Mouse (Mus musculus): ENCODE measurements around the gene Nagpa. TPM values are rescaled to one million over a fixed set of nuclear protein-coding genes. Genes with fewer than 3 reads are reported as not detected.

The Nagpa gene
- 24.5 and 29.6 TPM in 2 replicates for total RNA-seq (2023)

GRCm38 (mm10) chr16:5203668-5204433, at the start of gene Nagpa:
TSS of gene Nagpa (minus strand) at chr16:5204012.

DNA sequence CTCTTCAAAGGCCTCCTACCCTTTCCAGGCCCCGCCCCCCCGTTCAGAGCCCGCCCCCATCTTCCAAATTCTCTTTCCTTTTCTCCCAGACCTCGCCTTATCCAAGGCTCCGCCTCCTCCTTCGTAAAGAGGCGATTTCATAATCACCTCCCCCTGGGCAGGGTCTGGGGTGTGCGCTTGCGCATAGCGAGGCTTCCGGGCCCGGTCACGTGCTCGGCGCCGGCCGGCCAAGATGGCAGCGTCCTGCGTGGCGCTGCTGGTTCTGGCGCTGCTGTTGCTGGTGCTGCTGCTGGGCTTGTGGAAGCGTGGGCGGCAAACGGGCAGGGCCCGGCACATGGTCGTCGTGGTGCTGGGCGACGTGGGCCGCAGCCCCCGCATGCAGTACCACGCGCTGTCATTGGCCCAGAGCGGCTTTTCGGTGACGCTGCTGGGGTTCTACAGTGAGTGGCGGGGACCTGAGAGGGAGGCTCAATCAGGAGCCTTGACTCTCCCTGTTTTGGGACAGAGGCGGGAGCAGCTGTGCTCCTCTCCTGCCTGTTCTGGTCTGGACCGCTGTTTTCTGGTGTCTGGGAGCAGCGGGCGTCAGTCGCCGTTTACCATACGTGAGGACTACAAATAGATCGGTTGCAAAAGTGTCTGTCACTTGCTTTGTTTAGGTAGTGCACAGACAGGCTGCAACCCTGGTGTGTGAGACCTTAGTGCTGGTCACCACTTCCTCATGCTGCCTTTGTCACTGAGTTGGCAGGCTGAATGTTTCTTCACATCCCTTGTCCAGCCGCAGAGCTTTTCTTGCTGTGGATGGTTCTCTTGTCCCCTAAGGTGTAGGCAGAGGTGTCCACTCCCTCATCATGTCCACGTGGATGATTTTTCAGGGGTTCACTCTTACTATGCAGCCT, 29.9 kb upstream of the Nagpa start, which contains the start of gene Alg1:
Gene Alg1, plus strand, starts transcription at position 204 of the 896 bp plus-strand sequence.

DNA sequence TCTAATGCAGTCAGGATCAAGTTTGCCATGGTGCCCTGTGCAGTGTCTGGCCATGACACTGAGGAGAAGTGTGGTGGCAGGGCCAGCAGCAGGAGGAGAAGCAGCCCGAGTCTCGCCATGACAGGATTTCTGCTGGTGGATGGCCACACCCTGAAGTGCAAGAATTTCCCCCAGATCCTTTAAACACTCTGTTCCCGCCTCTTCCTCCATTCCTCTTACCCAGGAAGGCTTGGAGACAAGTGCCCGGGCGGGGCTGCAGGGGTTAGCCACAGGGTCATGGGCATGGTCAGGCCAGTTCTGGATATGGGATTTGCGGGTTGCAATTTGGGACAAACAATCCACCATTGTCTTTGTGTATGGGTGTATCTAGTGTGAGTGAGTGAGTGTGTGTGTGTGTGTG, 18.3 kb upstream of the Nagpa start, which contains the start of gene AU021092:
Gene AU021092, minus strand, starts transcription at position 160 of the 400 bp plus-strand sequence.

GRCm38 (mm10) chr16:5147037-5147385, 56.8 kb downstream of the Nagpa start, which contains the start of gene Sec14l5:
TSS of gene Sec14l5 (plus strand) at chr16:5147109.

Other genes with a start within 250 kb of the Nagpa start
- gene Anks3, start 239.8 kb downstream of the Nagpa start, total RNA-seq (2023): 50.7 and 64.6 TPM in 2 replicates
- not detected in 2 replicates for gene Sept12, start 206.2 kb downstream of the Nagpa start, total RNA-seq (2023)
- gene Smim22, start 196.7 kb downstream of the Nagpa start, total RNA-seq (2023): not detected in 2 replicates
- 251 and 261 TPM in 2 replicates for gene Rogdi, start 190.5 kb downstream of the Nagpa start, total RNA-seq (2023)
- gene Glyr1, start 154.1 kb downstream of the Nagpa start, total RNA-seq (2023): 168 and 226 TPM in 2 replicates
- 98.3 and 148 TPM in 2 replicates for gene Ubn1, start 154.0 kb downstream of the Nagpa start, total RNA-seq (2023)
- gene Ppl, start 71.6 kb downstream of the Nagpa start, total RNA-seq (2023): 0.16 and 0.29 TPM in 2 replicates
- gene Sec14l5, start 56.9 kb downstream of the Nagpa start, total RNA-seq (2023): not detected in 2 replicates
- not detected in 2 replicates for gene AU021092, start 18.3 kb upstream of the Nagpa start, total RNA-seq (2023)
- 11.8 and 15.2 TPM in 2 replicates for gene Alg1, start 29.6 kb upstream of the Nagpa start, total RNA-seq (2023)
- gene Eef2kmt, start 52.0 kb upstream of the Nagpa start, total RNA-seq (2023): 2.9 and 3.3 TPM in 2 replicates

Measured in neutrophil, adult 65 days (primary cell).